Mouse (Mus musculus) myocyte (in vitro differentiated cells): ENCODE results near the gene Galnt14. TPM values are rescaled to one million over a fixed set of nuclear protein-coding genes. Genes with fewer than 3 reads are reported as not detected.

Source experiments
- H3K27me3 ChIP-seq: one replicate; pipeline ENCODE4 v1.6.1; 2011; ENCODE audit not compliant: control insufficient read depth, insufficient read depth, insufficient read length
- H3K36me3 ChIP-seq: one replicate; pipeline ENCODE4 v1.6.1; 2011; ENCODE audit not compliant: control insufficient read depth, insufficient read depth
- H3K4me2 ChIP-seq: one replicate; pipeline ENCODE4 v1.6.1; 2011; ENCODE audit warnings: low read depth, control low read depth
- H3K4me3 ChIP-seq: one replicate; pipeline ENCODE4 v1.5.1; 2011; ENCODE audit warnings: mild to moderate bottlenecking, control low read depth, moderate library complexity
- H3K79me2 ChIP-seq: one replicate; pipeline ENCODE4 v1.6.1; 2011; ENCODE audit not compliant: control insufficient read depth, insufficient read depth
- H3ac ChIP-seq: one replicate; pipeline ENCODE4 v1.6.1; 2011; ENCODE audit not compliant: control insufficient read depth, insufficient read length
- CEBPB ChIP-seq: IDR thresholded peaks from 2 replicates; pipeline ENCODE4 v1.6.1; 2011; ENCODE audit warnings: mild to moderate bottlenecking, moderate library complexity; ENCODE audit not compliant: poor library complexity, insufficient read depth, severe bottlenecking
- E2F4 ChIP-seq: IDR thresholded peaks from one replicate; pipeline ENCODE4 v1.6.1; 2011; ENCODE audit warnings: mild to moderate bottlenecking, control low read depth, moderate library complexity; ENCODE audit not compliant: insufficient read depth
- MAX ChIP-seq: IDR thresholded peaks from one replicate; pipeline ENCODE4 v1.6.1; 2011; ENCODE audit warnings: low read depth, mild to moderate bottlenecking, control low read depth
- MYOD1 ChIP-seq, 3 experiments: IDR thresholded peaks; one replicate each; pipeline ENCODE4 v1.6.1; 2011; ENCODE audit warnings: control low read depth in 2 of 3, low read depth in 2 of 3, mild to moderate bottlenecking in 2 of 3, moderate library complexity in 1 of 3; ENCODE audit not compliant: insufficient read length in 2 of 3, control insufficient read depth in 1 of 3
- MYOG ChIP-seq, 3 experiments: IDR thresholded peaks; one replicate each; pipeline ENCODE4 v1.6.1; 2011; ENCODE audit warnings: control low read depth in 2 of 3, low read depth in 2 of 3, mild to moderate bottlenecking in 2 of 3; ENCODE audit not compliant: insufficient read length in 2 of 3, control insufficient read depth in 1 of 3, insufficient read depth in 1 of 3
- POLR2A ChIP-seq: IDR thresholded peaks from one replicate; pipeline ENCODE4 v1.6.1; 2011; ENCODE audit warnings: low read depth, mild to moderate bottlenecking, control low read depth, moderate library complexity; ENCODE audit not compliant: insufficient read length
- POLR2AphosphoS2 ChIP-seq: IDR thresholded peaks from one replicate; pipeline ENCODE4 v1.6.1; 2011; ENCODE audit warnings: low read depth, control low read depth; ENCODE audit not compliant: insufficient read length
- REST ChIP-seq: IDR thresholded peaks from one replicate; pipeline ENCODE4 v1.6.1; 2011; ENCODE audit warnings: mild to moderate bottlenecking, control low read depth, moderate library complexity; ENCODE audit not compliant: insufficient read depth, insufficient read length
- SRF ChIP-seq: IDR thresholded peaks from one replicate; pipeline ENCODE4 v1.6.1; 2011; ENCODE audit warnings: low read depth; ENCODE audit not compliant: control insufficient read depth, insufficient read length
- TCF12 ChIP-seq: IDR thresholded peaks from one replicate; pipeline ENCODE4 v1.6.1; 2011; ENCODE audit warnings: mild to moderate bottlenecking, control low read depth; ENCODE audit not compliant: poor library complexity, insufficient read depth, severe bottlenecking
- TCF3 ChIP-seq: IDR thresholded peaks from one replicate; pipeline ENCODE4 v1.6.1; 2011; ENCODE audit warnings: low read depth, control low read depth; ENCODE audit not compliant: insufficient read length
- USF1 ChIP-seq: IDR thresholded peaks from one replicate; pipeline ENCODE4 v1.6.1; 2011; ENCODE audit warnings: low read depth, mild to moderate bottlenecking, control low read depth, moderate library complexity
- polyA plus RNA-seq: library from polyadenylated mRNA; unstranded; fragments of >200 nt; fragmentation: generic; extraction: Trizol; gene quantifications from one replicate; pipeline ENCODE4 v1.2.1, GENCODE M21; 2012; ENCODE audit warnings: missing spikeins

Galnt14 gene
- polyA plus RNA-seq, 1 experiment = not detected

- TF ChIP-seq MAX (no peak), POLR2A (no peak), MYOG (IDR thresholded peaks at IDR 0.05; ENCODE audit: control insufficient read depth in 1 of 3, insufficient read depth in 1 of 3, insufficient read length in 2 of 3, low read depth in 2 of 3) (no peak), TCF12 (no peak), E2F4 (no peak), SRF (no peak), MYOD1 (IDR thresholded peaks at IDR 0.05; ENCODE audit: control insufficient read depth in 1 of 3, insufficient read length in 2 of 3, low read depth in 2 of 3) (no peak), CEBPB (no peak), POLR2AphosphoS2 (no peak), TCF3 (no peak), REST (no peak), USF1 (no peak)
Observed at GRCm38 (mm10) chr17:73460874-73461273, 249.4 kb downstream of the Galnt14 start.

GRCm38 (mm10) chr17:73458741-73459140 lies 251.5 kb downstream of the Galnt14 start:
- Histone ChIP-seq H3ac (no peak overlapping the region), H3K4me3 (no peak overlapping the region), H3K4me2 (no peak overlapping the region), H3K36me3 (no peaks in the 10 kb centered on the region), H3K79me2 (no peaks in the 10 kb centered on the region), H3K27me3 (no peaks in the 10 kb centered on the region)
- TF ChIP-seq POLR2AphosphoS2 (no peak), MYOD1 (IDR thresholded peaks at IDR 0.05; ENCODE audit: control insufficient read depth in 1 of 3, insufficient read length in 2 of 3, low read depth in 2 of 3) (no peak), SRF (no peak), MYOG (IDR thresholded peaks at IDR 0.05; ENCODE audit: control insufficient read depth in 1 of 3, insufficient read depth in 1 of 3, insufficient read length in 2 of 3, low read depth in 2 of 3) (no peak), TCF3 (no peak), MAX (no peak), REST (no peak)

More at GRCm38 (mm10) chr17:73460874-73461273, 249.4 kb downstream of the Galnt14 start:
- Histone ChIP-seq H3ac (no peak overlapping the region), H3K4me3 (no peak overlapping the region), H3K36me3 (no peaks in the 10 kb centered on the region), H3K27me3 (no peaks in the 10 kb centered on the region), H3K4me2 (no peak overlapping the region), H3K79me2 (no peaks in the 10 kb centered on the region)

- Histone ChIP-seq H3K4me2 (no peak overlapping the region), H3ac (no peak overlapping the region), H3K4me3 (no peak overlapping the region), H3K36me3 (no peaks in the 10 kb centered on the region), H3K79me2 (no peaks in the 10 kb centered on the region), H3K27me3 (no peaks in the 10 kb centered on the region)
- TF ChIP-seq MYOD1 (IDR thresholded peaks at IDR 0.05; ENCODE audit: control insufficient read depth in 1 of 3, insufficient read length in 2 of 3, low read depth in 2 of 3) = peak in 2 of 3 experiments; percentile 96 to 97
- TF ChIP-seq TCF12 = peak; percentile 16
- no peak for TF ChIP-seq E2F4
- peak; percentile 59 for TF ChIP-seq TCF3
- peak in 1 of 3 experiments; percentile 62 for TF ChIP-seq MYOG (IDR thresholded peaks at IDR 0.05; ENCODE audit: control insufficient read depth in 1 of 3, insufficient read depth in 1 of 3, insufficient read length in 2 of 3, low read depth in 2 of 3)
Observed at GRCm38 (mm10) chr17:73456551-73456950, 253.7 kb downstream of the Galnt14 start.

GRCm38 (mm10) chr17:73453646-73454045 lies 256.6 kb downstream of the Galnt14 start:
- no peaks in the 10 kb centered on the region for H3K27me3 ChIP-seq
- H3K4me3 ChIP-seq = no peak overlapping the region
- H3K36me3 ChIP-seq = no peaks in the 10 kb centered on the region
- no peaks in the 10 kb centered on the region for H3K79me2 ChIP-seq
- TF ChIP-seq CEBPB = no peak
- no peak for TF ChIP-seq USF1
- TF ChIP-seq POLR2A = no peak
- TF ChIP-seq REST = no peak
- TF ChIP-seq MYOD1 (IDR thresholded peaks at IDR 0.05; ENCODE audit: control insufficient read depth in 1 of 3, insufficient read length in 2 of 3, low read depth in 2 of 3) = no peak
- TF ChIP-seq POLR2AphosphoS2 = no peak
- TF ChIP-seq TCF12 = no peak
- no peak for TF ChIP-seq MYOG (IDR thresholded peaks at IDR 0.05; ENCODE audit: control insufficient read depth in 1 of 3, insufficient read depth in 1 of 3, insufficient read length in 2 of 3, low read depth in 2 of 3)
- TF ChIP-seq MAX = no peak
- no peak for TF ChIP-seq SRF
- no peak for TF ChIP-seq TCF3
- TF ChIP-seq E2F4 = no peak
- H3K4me2 ChIP-seq = no peak overlapping the region
- no peak overlapping the region for H3ac ChIP-seq

GRCm38 (mm10) chr17:73452151-73452760 lies 258.0 kb downstream of the Galnt14 start:
- Histone ChIP-seq H3K27me3 (no peaks in the 10 kb centered on the region), H3K4me2 (no peak overlapping the region), H3K36me3 (no peaks in the 10 kb centered on the region), H3K4me3 (no peak overlapping the region), H3K79me2 (no peaks in the 10 kb centered on the region), H3ac (no peak overlapping the region)
- no peak for TF ChIP-seq REST
